Mouse (Mus musculus) kidney, embryonic 14.5 days (tissue): ENCODE data around the gene Metap1d. TPM values are rescaled to one million over a fixed set of nuclear protein-coding genes. Genes with fewer than 3 reads are reported as not detected.

Source experiments
- ATAC-seq: fragments of 200-750 bp; cut with Nextera tagmentation; 2 replicates; pipeline ENCODE4 v1.8.0; 2017; ENCODE audit warnings: moderate number of reproducible peaks, mild to moderate bottlenecking, moderate TSS enrichment, moderate library complexity; ENCODE audit not compliant: low FRiP score, low TSS enrichment
- H3K27ac ChIP-seq: fragments of 300-500 bp; sonication (generic); 2 replicates; pipeline ENCODE4 v1.5.1; 2014; ENCODE audit warnings: low read depth, mild to moderate bottlenecking, low read length, moderate library complexity, mixed read lengths
- H3K27me3 ChIP-seq: fragments of 300-500 bp; sonication (generic); 2 replicates; pipeline ENCODE4 v1.6.1; 2014; ENCODE audit warnings: mild to moderate bottlenecking, low read length; ENCODE audit not compliant: control insufficient read depth, insufficient read depth
- H3K36me3 ChIP-seq: fragments of 300-500 bp; sonication (generic); 2 replicates; pipeline ENCODE4 v1.6.1; 2014; ENCODE audit warnings: low read length, mixed read lengths; ENCODE audit not compliant: control insufficient read depth, insufficient read depth
- H3K4me1 ChIP-seq: fragments of 300-500 bp; sonication (generic); 2 replicates; pipeline ENCODE4 v1.6.1; 2014; ENCODE audit warnings: low read length, mixed read lengths; ENCODE audit not compliant: control insufficient read depth, insufficient read depth
- H3K4me2 ChIP-seq: fragments of 300-500 bp; sonication (generic); replicated peaks from 2 replicates; pipeline ENCODE4 v1.6.1; 2014; ENCODE audit warnings: low read depth, mild to moderate bottlenecking, low read length
- H3K4me3 ChIP-seq: fragments of 300-500 bp; sonication (generic); 2 replicates; pipeline ENCODE4 v1.5.1; 2014; ENCODE audit warnings: mild to moderate bottlenecking, low read length
- H3K9ac ChIP-seq: fragments of 300-500 bp; sonication (generic); 2 replicates; pipeline ENCODE4 v1.6.1; 2014; ENCODE audit warnings: low read depth, mild to moderate bottlenecking, low read length, moderate library complexity
- H3K9me3 ChIP-seq: fragments of 300-500 bp; sonication (generic); 2 replicates; pipeline ENCODE4 v1.6.1; 2016; ENCODE audit warnings: low read length; ENCODE audit not compliant: control insufficient read depth
- WGBS: fragments of 180-500 bp; shearing (Covaris S2); extraction: QIAGEN DNeasy Blood & Tissue Kit; methylation state at CpG from one replicate; pipeline ENCODE4 v1.1.7; 2014; 5-methylcytosine and 5-hydroxymethylcytosine counted together
- polyA plus RNA-seq: library from polyadenylated mRNA; unstranded; fragments of >200 nt; fragmentation: Nextera tagmentation; extraction: Ambion mirVana; gene quantifications from 2 replicates; pipeline ENCODE4 v1.2.1, GENCODE M21; 2014

Metap1d gene
- polyA plus RNA-seq, 1 experiment from 2014 or later, result 44.9 TPM

- 67% methylated on average over 17 of the region's 17 CpGs for WGBS
- Histone ChIP-seq H3K9me3 (no peaks in the 10 kb centered on the region), H3K4me1 (no peaks in the 10 kb centered on the region), H3K27me3 (no peaks in the 10 kb centered on the region; the same call in 1 of the 2 replicates), H3K4me3 (no peak overlapping the region), H3K36me3 (peaks cover 12% of the 10 kb centered on the region; the same call in 1 of the 2 replicates), H3K4me2 (no peak overlapping the region), H3K27ac (no peak overlapping the region), H3K9ac (no peak overlapping the region)
- no peak for ATAC-seq
These were observed 7.4 kb upstream of the Metap1d start for GRCm38 (mm10) chr2:71445536-71446196.

DNA sequence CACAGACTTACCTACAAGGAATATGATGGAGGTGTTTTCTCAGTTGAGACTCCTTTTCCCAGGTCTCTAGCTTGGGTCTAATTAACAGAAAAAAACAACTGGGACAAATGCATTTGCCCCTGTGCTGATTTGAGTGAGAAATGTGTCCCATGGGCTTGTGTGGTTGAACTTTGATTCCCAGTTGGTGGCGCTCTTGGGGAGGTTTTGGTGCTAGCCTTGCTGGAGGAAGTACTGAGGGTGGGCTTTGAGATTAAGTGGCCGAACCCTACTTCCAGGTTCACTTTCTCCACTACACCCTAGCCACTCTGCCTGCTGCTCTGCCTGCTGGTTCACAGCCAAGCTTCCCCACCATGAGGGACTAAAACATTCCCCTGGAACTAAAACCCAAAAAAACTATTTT is 3.5 kb upstream of the Metap1d start:
- Histone ChIP-seq H3K4me3 (no peak overlapping the region), H3K4me1 (no peaks in the 10 kb centered on the region), H3K9me3 (no peaks in the 10 kb centered on the region), H3K27me3 (no peaks in the 10 kb centered on the region; the same call in 1 of the 2 replicates), H3K27ac (no peak overlapping the region), H3K36me3 (no peaks in the 10 kb centered on the region), H3K4me2 (no peak overlapping the region), H3K9ac (no peak overlapping the region)
- 17% methylated on average over 2 of the region's 2 CpGs for WGBS
- ATAC-seq, result no peak

- 70% methylated on average over 5 of the region's 5 CpGs for WGBS
These were observed 1.3 kb upstream of the Metap1d start for GRCm38 (mm10) chr2:71451761-71452160.

DNA sequence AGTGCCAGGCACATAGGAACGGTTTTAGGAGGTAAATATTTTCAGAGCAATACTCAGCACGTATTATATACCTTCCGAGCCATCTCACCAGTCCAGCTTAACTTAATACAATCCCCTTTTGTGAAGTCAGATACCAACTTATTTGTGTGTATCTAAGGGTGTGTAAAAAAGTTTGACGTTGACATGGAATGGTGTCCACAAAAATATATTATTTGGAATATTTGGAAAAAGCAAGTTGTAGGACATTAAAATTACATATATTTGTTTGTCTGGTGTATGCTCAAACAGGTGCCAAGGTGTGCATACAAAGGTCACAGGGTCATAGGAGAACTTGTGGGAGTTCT is 813 bp downstream of the Metap1d start:
- Histone ChIP-seq H3K36me3 (no peaks in the 10 kb centered on the region), H3K27me3 (no peaks in the 10 kb centered on the region), H3K4me3 (peak overlapping the region; percentile 49), H3K9ac (peak overlapping the region; percentile 60; the same call in 1 of the 2 replicates), H3K27ac (no peak overlapping the region), H3K4me2 (peak overlapping the region; percentile 51), H3K9me3 (no peaks in the 10 kb centered on the region), H3K4me1 (no peaks in the 10 kb centered on the region)
- no peak for ATAC-seq
- WGBS, result 40% methylated on average over 4 of the region's 4 CpGs

More at GRCm38 (mm10) chr2:71451761-71452160, 1.3 kb upstream of the Metap1d start:
- no peaks in the 10 kb centered on the region for H3K36me3 ChIP-seq
- no peak overlapping the region for H3K4me2 ChIP-seq
- no peak for ATAC-seq
- no peaks in the 10 kb centered on the region for H3K27me3 ChIP-seq
- no peak overlapping the region for H3K9ac ChIP-seq
- H3K27ac ChIP-seq, result no peak overlapping the region
- no peak overlapping the region for H3K4me3 ChIP-seq
- no peaks in the 10 kb centered on the region for H3K4me1 ChIP-seq
- no peaks in the 10 kb centered on the region for H3K9me3 ChIP-seq

- H3K4me1 ChIP-seq, result no peaks in the 10 kb centered on the region
- no peak overlapping the region for H3K27ac ChIP-seq
- H3K4me3 ChIP-seq, result no peak overlapping the region
- H3K27me3 ChIP-seq, result no peaks in the 10 kb centered on the region
- no peaks in the 10 kb centered on the region for H3K36me3 ChIP-seq
- H3K4me2 ChIP-seq, result no peak overlapping the region
- WGBS, result 80% methylated on average over 13 of the region's 13 CpGs
- no peaks in the 10 kb centered on the region for H3K9me3 ChIP-seq
- no peak for ATAC-seq
- H3K9ac ChIP-seq, result no peak overlapping the region
These were observed 5.5 kb downstream of the Metap1d start for GRCm38 (mm10) chr2:71458624-71459023.

DNA sequence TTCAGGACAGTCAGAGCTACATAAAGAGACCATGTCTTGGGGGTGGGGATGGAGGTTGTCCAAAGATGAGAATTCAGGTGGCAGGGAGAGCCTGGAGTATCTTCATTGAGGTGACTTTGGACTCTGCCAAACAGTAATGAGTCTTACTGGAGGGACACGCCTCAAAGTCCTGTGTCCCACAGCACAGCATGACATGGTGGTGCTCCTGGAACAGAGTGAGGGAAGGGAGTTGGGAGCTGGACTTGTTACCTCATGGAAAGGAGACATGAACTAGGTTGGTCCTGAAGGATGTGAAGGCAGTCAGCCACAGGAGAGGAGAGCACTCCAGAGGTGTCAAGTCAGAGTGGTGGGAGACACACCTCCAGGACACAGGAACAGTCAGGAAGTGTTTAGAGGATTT is 6.6 kb downstream of the Metap1d start:
- no peak overlapping the region for H3K27ac ChIP-seq
- no peaks in the 10 kb centered on the region for H3K9me3 ChIP-seq
- no peak overlapping the region for H3K4me2 ChIP-seq
- no peaks in the 10 kb centered on the region for H3K4me1 ChIP-seq
- no peak for ATAC-seq
- H3K27me3 ChIP-seq, result no peaks in the 10 kb centered on the region
- no peak overlapping the region for H3K9ac ChIP-seq
- H3K4me3 ChIP-seq, result no peak overlapping the region
- no peaks in the 10 kb centered on the region for H3K36me3 ChIP-seq
- 92% methylated on average over 1 of the region's 1 CpGs for WGBS

- no peaks in the 10 kb centered on the region for H3K36me3 ChIP-seq
- no peak overlapping the region for H3K9ac ChIP-seq
- H3K27ac ChIP-seq, result no peak overlapping the region
- H3K4me2 ChIP-seq, result no peak overlapping the region
- no peak for ATAC-seq
- H3K4me1 ChIP-seq, result no peaks in the 10 kb centered on the region
- no peak overlapping the region for H3K4me3 ChIP-seq
- WGBS, result 83% methylated on average over 6 of the region's 6 CpGs
- H3K9me3 ChIP-seq, result no peaks in the 10 kb centered on the region
- H3K27me3 ChIP-seq, result no peaks in the 10 kb centered on the region
These were observed 8.1 kb downstream of the Metap1d start for GRCm38 (mm10) chr2:71461139-71461538.

GRCm38 (mm10) chr2:71461589-71461988 is 8.5 kb downstream of the Metap1d start:
- H3K9me3 ChIP-seq, result no peaks in the 10 kb centered on the region
- H3K36me3 ChIP-seq, result no peaks in the 10 kb centered on the region
- H3K27me3 ChIP-seq, result no peaks in the 10 kb centered on the region
- H3K4me1 ChIP-seq, result peaks cover under 1% of the 10 kb centered on the region; the same call in 1 of the 2 replicates
- H3K4me2 ChIP-seq, result no peak overlapping the region
- H3K9ac ChIP-seq, result no peak overlapping the region
- no peak overlapping the region for H3K4me3 ChIP-seq
- H3K27ac ChIP-seq, result no peak overlapping the region
- no peak for ATAC-seq
- 71% methylated on average over 7 of the region's 7 CpGs for WGBS

- WGBS, result 83% methylated on average over 4 of the region's 4 CpGs
- ATAC-seq, result no peak
These were observed 9.0 kb downstream of the Metap1d start for GRCm38 (mm10) chr2:71462066-71462465.

More at GRCm38 (mm10) chr2:71462066-71462465, 9.0 kb downstream of the Metap1d start:
- Histone ChIP-seq H3K4me2 (no peak overlapping the region), H3K9ac (no peak overlapping the region), H3K4me1 (peaks cover 6% of the 10 kb centered on the region), H3K9me3 (no peaks in the 10 kb centered on the region), H3K36me3 (no peaks in the 10 kb centered on the region), H3K27me3 (no peaks in the 10 kb centered on the region), H3K4me3 (no peak overlapping the region), H3K27ac (no peak overlapping the region)
